Mouse (Mus musculus): Measurements from ENCODE around the gene Rnf150.

Gene Rnf150

DNA sequence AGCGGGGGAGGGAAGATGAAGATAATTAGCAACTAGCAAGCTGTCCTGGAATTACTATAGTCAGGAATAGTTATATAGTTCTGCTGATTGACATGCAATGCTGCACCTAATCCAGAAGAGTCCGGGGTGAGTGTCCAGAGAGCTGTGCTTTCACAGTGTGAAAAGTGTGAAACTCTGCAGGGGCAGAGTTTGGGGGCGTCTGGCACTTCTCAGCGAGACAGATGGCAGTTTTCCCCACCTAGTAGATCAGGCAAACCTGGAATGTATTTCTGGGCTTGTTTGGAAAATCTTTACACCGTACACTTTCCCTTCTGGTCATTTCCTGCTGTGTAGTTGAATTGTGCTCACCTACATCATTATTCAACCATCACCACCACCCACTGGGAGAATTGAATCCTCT is 148.6 kb downstream of the Rnf150 start:
- peak; percentile 80 for ATAC-seq (ENCODE audit: low TSS enrichment)

DNA sequence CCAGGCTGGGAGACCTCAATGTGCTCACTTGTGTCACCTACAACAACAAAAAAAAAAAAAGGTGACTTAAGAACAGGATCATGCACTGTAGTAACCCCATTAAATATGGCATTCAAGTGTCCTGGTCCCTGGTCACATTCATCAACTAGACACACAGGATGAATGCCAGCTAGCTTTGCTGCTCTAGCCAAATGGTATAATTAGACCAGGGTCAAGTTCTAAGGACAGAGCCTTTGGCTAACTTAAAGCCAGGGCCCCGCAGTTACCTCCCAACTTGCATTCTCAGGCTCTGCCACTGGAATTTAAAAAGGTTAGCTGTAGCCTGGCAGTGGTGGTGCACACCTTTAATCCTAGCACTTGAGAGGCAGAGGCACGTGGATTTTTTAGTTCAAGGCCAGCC is 165.1 kb downstream of the Rnf150 start:
- no peak for ATAC-seq (ENCODE audit: low TSS enrichment)

GRCm38 (mm10) chr8:83032800-83033199 is 169.6 kb downstream of the Rnf150 start:
- peak; percentile 91 for ATAC-seq (ENCODE audit: low TSS enrichment)

DNA sequence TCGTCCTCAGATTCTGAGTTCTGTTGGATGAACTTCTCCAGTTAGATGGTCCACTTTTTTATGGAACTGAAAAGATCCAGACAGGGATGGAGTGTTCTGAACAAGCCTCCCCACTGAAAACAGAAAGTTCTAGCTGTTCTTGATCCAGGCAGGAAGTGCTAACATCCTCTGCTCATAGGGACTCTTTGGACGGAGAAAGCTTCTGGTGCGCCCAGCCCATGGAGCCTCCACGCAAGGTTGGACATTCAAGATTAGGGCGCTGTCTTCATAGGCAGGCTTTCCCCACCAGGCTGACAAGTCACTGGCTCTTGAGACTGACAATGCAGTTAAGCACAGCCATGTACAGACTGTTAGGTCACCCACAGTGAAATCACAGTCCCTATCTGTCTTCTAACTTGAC is 172.0 kb downstream of the Rnf150 start:
- no peak for ATAC-seq (ENCODE audit: low TSS enrichment)

DNA sequence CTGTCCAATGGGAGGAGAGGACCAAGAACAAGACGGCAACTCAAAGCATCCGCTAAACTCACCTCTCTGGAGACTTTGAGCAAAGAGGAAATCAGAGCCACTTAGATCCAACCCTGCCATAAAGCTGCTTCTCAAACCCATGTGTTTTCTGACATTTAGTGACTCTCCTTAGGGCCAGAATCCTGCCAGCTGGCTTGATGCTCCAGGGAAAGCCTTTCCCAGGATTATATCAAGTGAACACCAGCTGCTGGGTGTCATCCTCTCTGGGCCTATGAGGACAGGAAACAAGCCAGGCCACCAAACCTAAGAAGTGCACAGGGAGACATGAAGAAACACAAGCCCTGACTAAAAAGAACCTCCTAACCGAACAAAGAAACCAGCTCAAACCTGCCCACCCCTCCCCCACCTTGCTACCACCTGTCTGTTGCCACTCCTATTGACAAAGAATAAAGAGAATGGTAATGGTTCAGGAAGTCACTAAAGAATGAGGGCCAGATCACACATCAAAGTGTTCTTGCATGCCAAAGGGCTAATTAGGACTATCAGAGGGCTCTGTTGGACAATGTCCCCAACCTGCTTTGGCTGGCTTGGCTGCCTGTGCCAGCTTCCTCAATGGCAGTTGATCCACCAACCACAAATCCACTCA is 173.5 kb downstream of the Rnf150 start:
- no peak for ATAC-seq (ENCODE audit: low TSS enrichment)

DNA sequence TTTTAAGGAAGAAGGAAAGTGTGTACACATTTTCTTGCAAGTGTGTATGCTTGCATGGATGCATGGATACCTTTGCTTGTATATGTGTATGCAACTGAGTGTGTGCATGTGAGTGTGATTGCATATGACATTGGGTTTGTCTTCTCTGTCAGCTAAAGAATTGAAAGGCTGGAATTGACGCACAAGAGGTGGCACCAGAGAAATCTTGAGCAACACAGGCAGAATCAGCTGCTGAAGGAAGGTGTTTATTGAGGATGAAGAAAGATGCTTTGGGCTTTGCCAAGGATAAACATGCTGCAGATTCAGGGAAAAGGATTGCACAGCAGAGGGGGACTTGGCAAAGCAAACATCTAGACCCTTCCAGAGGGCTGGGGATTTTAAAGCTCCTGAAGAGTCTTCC is 174.2 kb downstream of the Rnf150 start:
- no peak for ATAC-seq (ENCODE audit: low TSS enrichment)

- peak; percentile 68 for ATAC-seq (ENCODE audit: low TSS enrichment)
These were observed 175.4 kb downstream of the Rnf150 start for GRCm38 (mm10) chr8:83038575-83038974.

- ATAC-seq (ENCODE audit: low TSS enrichment) = peak; percentile 56
These were observed 178.3 kb downstream of the Rnf150 start for GRCm38 (mm10) chr8:83041440-83041839.

- no peak for ATAC-seq (ENCODE audit: low TSS enrichment)
These were observed 183.8 kb downstream of the Rnf150 start for GRCm38 (mm10) chr8:83046912-83047311.

DNA sequence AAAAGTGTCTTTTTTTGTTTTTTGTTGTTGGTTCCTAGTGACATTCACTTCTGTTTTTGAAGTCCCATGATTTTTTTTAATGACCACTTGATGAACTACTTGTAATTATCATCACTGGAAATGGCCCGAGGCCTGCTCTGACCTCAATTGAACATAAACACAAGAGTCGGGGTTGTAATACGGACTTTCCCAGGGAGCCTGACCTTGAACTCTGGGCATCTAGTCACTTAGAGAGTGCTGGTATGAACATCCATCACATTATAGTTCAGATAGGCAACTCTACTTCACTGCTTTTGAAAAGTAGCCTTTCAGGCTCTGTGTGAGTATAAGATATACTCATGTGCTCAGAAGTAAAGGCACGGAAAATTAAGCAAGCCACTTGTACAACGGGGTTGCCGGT is 185.4 kb downstream of the Rnf150 start:
- no peak for ATAC-seq (ENCODE audit: low TSS enrichment)

DNA sequence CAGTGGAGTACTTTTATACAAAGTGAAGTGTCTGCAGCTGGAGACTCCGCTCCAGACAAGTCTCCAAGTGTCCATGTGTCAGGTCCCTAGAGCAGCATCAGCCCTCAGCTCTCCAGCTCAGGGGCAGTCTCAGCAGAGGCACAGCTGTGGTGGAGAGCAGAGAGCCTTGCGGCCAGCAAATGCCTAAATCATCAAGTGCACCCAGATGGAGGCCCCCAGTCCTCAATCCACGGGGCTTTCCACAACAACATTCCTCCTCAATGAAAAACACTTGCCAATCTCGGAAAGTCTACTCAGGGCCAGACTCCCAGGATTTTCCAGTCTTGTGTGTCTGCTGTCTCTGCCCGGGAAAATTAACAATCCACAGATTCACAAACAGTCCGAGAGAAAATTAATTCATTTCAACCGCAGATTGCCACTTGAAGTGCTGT is 186.0 kb downstream of the Rnf150 start:
- peak; percentile 20; the same call in 1 of the 2 replicates for ATAC-seq (ENCODE audit: low TSS enrichment)

DNA sequence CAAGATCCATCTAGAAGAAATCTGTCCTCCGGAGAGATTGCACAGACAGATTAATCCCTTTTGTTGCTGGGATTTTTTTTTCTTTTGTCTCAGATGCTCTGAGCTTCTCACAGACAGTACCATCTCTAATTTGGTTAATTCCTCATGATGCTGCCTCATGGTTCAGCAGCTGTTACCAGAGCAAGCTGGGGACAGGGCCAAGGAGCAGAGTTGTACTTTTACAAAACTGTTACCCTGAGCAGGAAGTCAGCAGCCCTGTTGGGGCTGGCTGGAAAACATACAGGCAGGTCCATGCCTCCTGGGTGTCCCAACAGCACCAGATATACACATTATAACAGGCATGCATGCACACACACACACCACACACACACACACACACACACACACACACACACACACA is 186.5 kb downstream of the Rnf150 start:
- ATAC-seq (ENCODE audit: low TSS enrichment) = peak; percentile 39; the same call in 1 of the 2 replicates

DNA sequence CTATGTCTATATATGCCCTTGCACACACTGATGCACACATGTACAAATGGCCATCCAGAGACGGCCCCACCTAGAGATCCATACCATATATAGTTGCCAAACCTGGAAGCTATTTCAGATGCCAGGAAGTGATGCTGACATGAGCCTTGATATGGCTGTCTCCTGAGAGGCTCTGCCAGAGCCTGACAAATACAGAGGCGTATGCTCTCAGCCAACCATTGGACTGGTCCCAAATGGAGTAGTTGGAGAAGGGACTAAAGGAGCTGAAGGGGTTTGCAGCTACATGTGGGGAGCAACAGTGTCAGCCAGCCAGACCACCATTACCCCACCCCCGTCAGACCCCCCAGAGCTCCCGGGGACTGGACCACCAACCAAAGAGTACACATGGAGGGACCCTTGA is 189.7 kb downstream of the Rnf150 start:
- ATAC-seq (ENCODE audit: low TSS enrichment) = no peak

- peak; percentile 64; the same call in 1 of the 2 replicates for ATAC-seq (ENCODE audit: low TSS enrichment)
These were observed 191.6 kb downstream of the Rnf150 start for GRCm38 (mm10) chr8:83054801-83055200.

DNA sequence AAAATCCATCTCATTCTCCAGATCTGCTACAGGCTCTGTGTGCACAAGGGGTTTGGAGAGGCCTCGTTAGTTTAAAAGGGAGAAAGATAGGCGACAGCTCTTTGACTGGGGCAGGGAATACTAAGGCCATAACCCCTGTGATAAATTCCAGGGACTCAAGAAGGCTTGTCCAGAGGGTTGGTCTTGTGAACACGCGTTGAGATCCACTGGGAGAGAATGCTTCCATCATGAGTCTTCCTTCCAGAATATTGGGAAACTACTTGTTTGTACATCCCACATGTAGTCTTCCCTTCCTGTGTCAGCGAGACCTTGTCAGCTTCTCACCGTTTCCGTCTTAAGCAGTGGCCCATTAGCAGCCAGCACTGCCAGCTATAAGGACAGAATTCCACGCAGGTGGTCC is 195.8 kb downstream of the Rnf150 start:
- ATAC-seq (ENCODE audit: low TSS enrichment) = no peak

DNA sequence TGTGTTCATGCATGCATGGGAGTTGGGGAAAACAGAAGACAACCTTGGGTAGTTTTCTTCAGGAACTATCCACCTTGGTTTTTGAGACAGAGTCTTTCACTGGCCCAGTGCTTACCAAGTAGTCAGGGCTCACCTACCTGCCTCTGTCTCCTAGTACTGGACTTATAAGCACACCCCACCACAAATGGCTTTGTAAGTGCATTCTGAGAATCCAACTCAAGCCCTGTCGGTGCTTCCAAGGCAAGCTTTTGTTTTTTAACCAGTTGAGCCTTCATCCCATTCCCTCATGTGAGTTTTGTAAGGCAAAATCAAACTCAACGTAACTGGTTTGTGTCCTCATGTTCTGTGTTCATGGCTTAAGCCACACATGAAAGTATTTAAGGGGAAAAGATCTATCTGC is 196.9 kb downstream of the Rnf150 start:
- ATAC-seq (ENCODE audit: low TSS enrichment) = no peak

- no peak for ATAC-seq (ENCODE audit: low TSS enrichment)
These were observed 198.1 kb downstream of the Rnf150 start for GRCm38 (mm10) chr8:83061257-83061656.

GRCm38 (mm10) chr8:83061873-83062272 is 198.7 kb downstream of the Rnf150 start:
- no peak for ATAC-seq (ENCODE audit: low TSS enrichment)

DNA sequence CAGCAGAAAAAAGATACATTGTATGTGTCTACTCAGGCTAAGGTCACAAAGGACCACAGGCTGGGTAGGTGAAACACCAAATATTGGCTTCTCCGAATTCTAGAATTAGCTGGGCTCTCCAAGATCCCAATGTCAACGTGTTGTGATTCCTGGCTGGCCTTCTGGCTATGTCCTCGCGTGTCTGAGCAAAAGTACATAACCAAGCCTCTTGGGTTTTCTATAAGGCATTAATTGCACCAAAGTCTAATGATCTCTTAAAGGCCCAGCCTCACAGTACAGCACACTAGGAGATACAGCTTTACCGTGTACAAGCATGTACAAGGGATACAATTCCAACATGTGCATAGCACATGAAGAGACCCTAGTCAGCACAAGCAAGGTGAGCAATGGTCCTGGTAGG is 199.1 kb downstream of the Rnf150 start:
- ATAC-seq (ENCODE audit: low TSS enrichment) = no peak

GRCm38 (mm10) chr8:83064096-83064495 is 200.9 kb downstream of the Rnf150 start:
- ATAC-seq (ENCODE audit: low TSS enrichment) = no peak

DNA sequence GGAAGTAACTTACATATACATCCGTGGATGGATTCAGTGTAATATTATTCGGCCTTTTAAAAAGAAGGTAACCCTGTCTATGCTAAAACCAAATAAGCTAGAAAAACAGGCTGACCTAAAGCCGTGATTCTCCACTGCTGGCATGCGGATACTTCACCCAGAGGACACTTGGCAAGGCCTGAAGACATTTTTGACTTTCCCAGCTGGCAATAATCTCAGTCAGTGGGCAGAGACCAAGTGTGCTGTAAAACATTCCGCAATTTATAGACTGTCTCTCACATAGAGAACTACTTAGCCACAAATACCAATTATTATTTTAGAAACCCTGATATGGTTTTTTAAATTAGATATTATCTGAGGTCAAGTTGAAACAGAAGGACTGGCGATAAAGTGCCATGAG is 202.9 kb downstream of the Rnf150 start:
- no peak for ATAC-seq (ENCODE audit: low TSS enrichment)

DNA sequence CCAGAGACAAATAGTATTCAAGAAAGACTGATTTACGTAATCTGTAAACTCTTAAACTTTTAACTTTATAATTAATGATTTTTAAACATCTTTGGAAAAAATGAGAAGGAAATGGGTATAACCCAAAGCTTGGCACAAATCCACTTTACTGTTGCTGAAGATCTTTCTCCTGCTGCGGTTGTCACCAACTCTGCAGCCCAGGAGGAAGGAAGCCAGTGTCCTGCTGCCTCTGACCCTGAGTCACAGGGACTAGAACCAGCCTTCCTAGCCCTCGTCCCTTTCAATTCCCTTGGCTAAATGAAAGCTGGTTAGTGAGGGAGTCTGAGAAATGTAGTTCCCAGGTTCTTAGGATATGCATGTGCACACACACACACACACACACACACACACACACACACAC is 203.7 kb downstream of the Rnf150 start:
- no peak for ATAC-seq (ENCODE audit: low TSS enrichment)

GRCm38 (mm10) chr8:83067906-83068305 is 204.8 kb downstream of the Rnf150 start:
- ATAC-seq (ENCODE audit: low TSS enrichment) = peak; percentile 76

- no peak for ATAC-seq (ENCODE audit: low TSS enrichment)
These were observed 211.1 kb downstream of the Rnf150 start for GRCm38 (mm10) chr8:83074248-83074647.

All from frontal cortex, adult (tissue).